Mouse (Mus musculus): ENCODE measurements around the gene Nbea. TPM values are rescaled to one million over a fixed set of nuclear protein-coding genes. Genes with fewer than 3 reads are reported as not detected.
"Not testable (repeated sequence)": the region's sequence is repeated elsewhere in the genome, so short reads cannot be mapped to it uniquely, and the experiment has no call there.

Gene Nbea
- total RNA-seq, 1 experiment from 2014 or later = 0.23 TPM

- no peak for ATAC-seq (ENCODE audit: extremely low read depth, insufficient number of reproducible peaks, low FRiP score, poor library complexity, severe bottlenecking)
These were observed 534.0 kb downstream of the Nbea start for GRCm38 (mm10) chr3:55649541-55649940.

GRCm38 (mm10) chr3:55648299-55648698 is 535.2 kb downstream of the Nbea start:
- ATAC-seq (ENCODE audit: extremely low read depth, insufficient number of reproducible peaks, low FRiP score, poor library complexity, severe bottlenecking) = no peak

- ATAC-seq (ENCODE audit: extremely low read depth, insufficient number of reproducible peaks, low FRiP score, poor library complexity, severe bottlenecking) = no peak
These were observed 536.3 kb downstream of the Nbea start for GRCm38 (mm10) chr3:55647176-55647575.

DNA sequence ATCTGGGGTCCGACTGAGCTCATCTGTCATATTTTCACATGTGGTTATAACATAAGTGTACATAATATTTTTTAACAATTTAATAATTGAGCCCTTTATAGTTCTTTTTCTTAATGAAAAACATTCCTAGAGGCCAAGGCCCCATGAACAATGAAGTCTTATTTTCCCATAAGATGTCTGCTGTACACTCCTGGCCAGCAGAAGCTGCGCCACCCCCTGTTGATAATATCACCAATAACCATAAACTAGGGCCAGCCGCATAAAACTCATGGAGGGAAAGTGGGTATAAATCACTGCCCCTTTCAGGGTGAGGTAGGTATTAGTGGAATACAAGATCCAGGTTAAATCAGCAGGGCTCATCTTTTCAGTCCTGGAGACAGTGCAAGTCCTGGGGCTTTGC is 537.1 kb downstream of the Nbea start:
- no peak for ATAC-seq (ENCODE audit: extremely low read depth, insufficient number of reproducible peaks, low FRiP score, poor library complexity, severe bottlenecking)

DNA sequence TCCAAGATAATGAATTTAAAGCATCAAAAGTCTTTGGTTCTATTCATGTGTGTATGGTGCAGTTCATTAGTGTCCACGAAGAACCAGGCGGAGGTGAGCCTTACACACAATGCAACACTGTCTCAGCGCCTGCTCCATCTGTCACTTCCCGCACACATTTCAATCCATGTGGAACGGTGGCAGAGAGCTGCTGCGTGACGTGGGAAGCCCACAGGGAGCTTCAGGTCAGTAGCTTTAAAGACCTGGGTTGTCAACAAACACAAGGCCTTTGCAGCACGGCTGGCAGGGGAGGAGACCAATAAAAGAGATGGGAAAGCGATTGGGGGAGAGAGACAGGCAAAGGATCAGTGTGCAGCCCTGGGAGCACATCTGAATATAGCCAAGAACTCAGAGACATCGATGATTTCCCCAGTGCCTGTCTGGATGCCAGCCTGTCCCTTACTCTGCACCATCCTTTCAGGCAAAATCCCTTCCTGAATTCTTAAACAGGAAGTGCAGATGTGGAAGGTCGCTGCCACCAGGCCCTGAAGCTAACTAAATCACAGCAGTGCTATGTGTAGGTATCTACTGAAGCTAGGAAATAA is 539.4 kb downstream of the Nbea start:
- ATAC-seq (ENCODE audit: extremely low read depth, insufficient number of reproducible peaks, low FRiP score, poor library complexity, severe bottlenecking) = no peak

DNA sequence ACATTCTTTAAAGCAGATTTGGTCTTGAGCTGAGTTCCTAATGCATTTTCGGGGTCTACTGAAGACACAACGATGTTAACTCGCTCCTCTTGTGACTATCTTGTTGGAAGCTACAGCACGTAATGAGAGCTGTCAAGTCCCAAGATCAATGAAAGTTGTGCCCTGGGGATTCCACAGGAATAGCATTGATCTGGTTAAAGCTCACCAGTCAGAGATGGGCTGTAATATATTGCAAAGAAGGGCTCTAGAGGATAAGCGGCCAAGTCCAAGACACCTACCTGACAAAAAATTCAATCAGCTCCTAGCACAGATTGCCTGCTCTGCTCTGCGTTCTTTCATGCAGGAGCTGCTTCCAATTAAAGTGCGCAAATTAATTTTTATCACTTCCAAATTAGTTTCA is 545.8 kb downstream of the Nbea start:
- ATAC-seq (ENCODE audit: extremely low read depth, insufficient number of reproducible peaks, low FRiP score, poor library complexity, severe bottlenecking) = no peak

DNA sequence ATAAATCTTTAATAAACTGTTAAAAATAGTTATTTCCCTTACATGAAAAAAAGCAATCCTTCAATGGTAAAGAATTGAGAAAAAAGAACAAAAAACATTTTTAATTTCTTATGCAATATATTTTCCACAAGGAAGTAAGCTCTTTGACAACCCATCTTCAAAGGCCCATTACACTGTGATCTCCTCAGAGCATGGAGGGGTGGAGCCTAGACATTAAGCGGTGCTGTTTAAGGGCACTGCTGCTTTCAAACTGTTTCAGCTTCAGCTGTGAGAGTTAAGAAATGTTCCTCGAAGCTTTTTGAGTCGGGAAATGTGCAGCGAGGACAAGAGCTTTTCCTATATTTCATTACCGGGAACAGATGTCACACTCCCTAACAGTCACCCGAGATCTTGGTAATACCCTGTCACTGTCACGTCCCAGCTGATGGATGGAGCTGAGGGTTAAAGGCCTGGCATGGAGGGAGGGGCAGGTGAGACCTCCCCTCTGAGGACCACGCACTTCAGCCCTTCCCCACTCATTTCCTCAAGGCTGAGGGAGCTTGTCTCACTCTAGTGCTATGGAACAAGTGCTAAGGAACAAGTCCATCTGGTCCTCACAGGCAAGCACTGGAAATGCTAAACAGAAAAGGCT is 547.8 kb downstream of the Nbea start:
- ATAC-seq (ENCODE audit: extremely low read depth, insufficient number of reproducible peaks, low FRiP score, poor library complexity, severe bottlenecking) = no peak

DNA sequence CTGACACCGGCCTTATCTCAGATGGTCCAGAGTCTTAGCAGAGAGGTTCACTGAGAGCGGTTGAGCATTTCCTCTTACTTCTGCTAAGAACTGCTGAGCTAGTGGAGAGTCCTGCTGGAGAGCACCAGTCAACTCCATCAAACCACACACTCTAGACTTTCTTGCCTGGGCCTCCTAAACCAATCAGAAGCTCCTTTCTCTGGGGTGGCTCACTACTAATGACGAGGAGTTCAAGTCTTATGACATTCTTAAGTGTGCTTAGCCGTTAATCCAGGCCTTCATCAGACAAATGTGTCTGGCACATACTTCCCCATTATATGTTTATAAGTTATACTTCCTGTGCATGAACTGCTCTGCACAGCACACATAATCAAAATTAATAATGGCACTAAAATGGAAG is 556.4 kb downstream of the Nbea start:
- no peak for ATAC-seq (ENCODE audit: extremely low read depth, insufficient number of reproducible peaks, low FRiP score, poor library complexity, severe bottlenecking)

DNA sequence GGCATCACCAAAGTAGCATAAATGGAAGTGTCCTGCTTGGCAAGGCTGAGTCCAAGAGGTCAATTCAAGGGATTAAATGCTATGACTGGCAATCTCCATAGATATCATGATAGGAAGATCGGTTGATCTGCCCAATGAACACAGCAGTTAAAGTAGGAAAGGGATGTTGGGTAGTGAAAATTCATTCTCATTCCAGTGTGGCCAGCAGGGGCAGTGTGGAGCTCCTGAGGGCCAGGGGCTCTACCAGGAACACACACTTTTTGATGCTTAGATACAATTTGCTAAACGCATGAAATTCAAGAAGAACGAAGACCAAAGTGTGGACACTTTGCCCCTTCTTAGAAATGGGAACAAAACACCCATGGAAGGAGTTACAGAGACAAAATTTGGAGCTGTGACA is 561.5 kb downstream of the Nbea start:
- not testable (repeated sequence) for ATAC-seq (ENCODE audit: extremely low read depth, insufficient number of reproducible peaks, low FRiP score, poor library complexity, severe bottlenecking)

DNA sequence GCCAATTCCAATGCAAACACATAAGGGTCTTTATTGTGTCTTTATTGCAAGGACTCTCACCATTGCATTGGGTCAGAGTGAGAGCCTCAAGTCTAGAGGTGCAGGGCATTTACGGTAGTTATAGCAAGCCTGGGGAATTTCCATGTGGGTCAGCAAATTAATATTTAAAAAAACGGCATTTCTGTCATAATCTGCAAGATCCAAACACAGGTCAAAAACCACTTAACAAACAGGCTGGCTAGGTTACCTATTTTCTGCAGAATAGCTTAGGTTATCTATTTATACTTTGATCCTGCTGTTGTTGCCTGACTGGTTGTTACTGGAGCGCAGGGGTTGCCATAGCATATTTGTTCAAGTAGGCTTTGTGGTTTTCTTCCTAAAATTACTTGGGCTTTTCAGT is 565.1 kb downstream of the Nbea start:
- no peak for ATAC-seq (ENCODE audit: extremely low read depth, insufficient number of reproducible peaks, low FRiP score, poor library complexity, severe bottlenecking)

DNA sequence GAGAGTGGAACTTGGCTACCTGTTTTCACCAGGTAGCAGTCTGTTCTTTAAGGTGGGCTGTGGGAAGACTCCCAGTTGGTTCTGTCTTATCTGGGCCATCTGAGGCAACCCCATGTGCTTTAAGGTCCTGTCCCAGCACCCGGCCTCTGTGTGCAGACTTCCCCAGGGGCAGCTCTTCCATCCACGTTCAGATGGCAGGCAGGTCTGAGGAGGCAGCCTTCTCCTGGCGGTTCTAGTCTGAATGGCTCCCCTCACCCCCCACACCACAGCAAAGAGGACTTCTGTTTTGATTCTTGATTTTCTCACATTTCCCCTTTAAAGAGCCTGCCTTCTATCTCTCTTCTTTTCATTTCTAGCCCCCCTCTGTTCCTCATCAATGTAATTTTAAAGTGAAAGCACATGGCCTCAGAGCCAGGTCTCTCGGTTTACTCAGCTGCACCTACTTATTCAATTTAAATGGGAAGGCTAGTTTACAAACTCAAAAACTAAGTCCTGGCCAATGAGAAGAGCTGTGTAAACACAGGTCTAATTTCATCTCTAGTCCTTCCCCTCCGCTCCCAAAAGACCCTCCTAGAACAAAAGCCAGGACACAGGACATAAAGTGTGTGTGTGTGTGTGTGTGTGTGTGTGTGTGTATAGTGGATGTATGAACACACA is 570.9 kb downstream of the Nbea start:
- ATAC-seq (ENCODE audit: extremely low read depth, insufficient number of reproducible peaks, low FRiP score, poor library complexity, severe bottlenecking) = no peak

GRCm38 (mm10) chr3:55612023-55612422 is 571.5 kb downstream of the Nbea start:
- ATAC-seq (ENCODE audit: extremely low read depth, insufficient number of reproducible peaks, low FRiP score, poor library complexity, severe bottlenecking) = no peak

- ATAC-seq (ENCODE audit: extremely low read depth, insufficient number of reproducible peaks, low FRiP score, poor library complexity, severe bottlenecking) = no peak
These were observed 573.3 kb downstream of the Nbea start for GRCm38 (mm10) chr3:55610191-55610590.

DNA sequence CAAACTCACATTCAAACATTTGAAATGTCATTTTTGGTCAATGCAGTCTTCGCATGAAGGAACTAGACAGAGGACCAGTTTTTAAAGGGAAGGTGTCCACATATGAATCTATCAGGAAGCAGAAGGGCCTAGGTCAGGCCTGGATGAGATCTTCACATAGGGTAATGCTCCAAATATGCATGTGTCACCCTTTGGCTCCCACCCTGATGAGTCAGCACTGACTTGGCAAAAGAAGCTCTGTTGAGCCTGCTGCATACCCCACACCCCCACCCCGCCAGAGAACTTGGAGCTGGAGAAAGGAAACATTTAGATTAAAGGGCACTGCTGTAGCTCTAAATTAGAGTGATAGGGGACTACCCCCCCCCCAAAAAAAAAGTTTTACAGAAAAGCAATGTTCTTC is 583.2 kb downstream of the Nbea start:
- no peak for ATAC-seq (ENCODE audit: extremely low read depth, insufficient number of reproducible peaks, low FRiP score, poor library complexity, severe bottlenecking)

DNA sequence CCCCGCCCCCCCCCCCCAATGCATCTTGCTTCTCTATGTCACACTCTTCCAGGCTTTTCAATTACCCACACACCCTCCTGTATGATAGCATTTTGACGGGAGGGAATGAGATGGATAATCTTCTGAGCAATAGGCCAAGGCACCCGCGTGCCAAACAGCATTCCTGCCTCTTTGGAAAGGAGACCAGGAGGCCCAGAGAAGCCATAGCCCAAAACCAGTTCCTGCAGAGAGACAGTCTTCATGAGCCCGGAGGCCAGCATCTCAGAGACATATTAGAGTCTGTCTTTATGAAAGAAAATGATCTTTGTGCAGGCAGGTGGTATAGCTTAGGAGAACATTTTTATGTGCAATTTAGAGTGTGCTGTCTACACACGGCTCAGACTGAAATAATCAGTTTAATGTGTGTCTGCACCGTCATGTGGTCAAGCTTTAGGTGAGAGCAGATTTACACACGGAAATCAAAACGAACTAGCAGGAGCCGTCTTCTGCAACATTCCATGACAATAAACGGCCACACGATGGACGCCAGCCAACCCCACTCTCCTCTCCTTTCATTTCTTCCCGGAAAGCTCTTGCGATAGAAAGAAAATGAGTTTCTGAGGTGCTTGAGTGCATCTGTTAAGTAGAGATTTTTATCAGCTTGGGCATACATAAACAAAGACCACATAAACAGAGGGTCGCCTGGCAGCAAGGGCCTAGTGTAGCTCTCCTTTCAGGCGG is 584.0 kb downstream of the Nbea start:
- no peak for ATAC-seq (ENCODE audit: extremely low read depth, insufficient number of reproducible peaks, low FRiP score, poor library complexity, severe bottlenecking)

- no peak for ATAC-seq (ENCODE audit: extremely low read depth, insufficient number of reproducible peaks, low FRiP score, poor library complexity, severe bottlenecking)
These were observed 584.8 kb downstream of the Nbea start for GRCm38 (mm10) chr3:55598681-55599080.

GRCm38 (mm10) chr3:55593312-55593711 is 590.2 kb downstream of the Nbea start:
- ATAC-seq (ENCODE audit: extremely low read depth, insufficient number of reproducible peaks, low FRiP score, poor library complexity, severe bottlenecking) = no peak

GRCm38 (mm10) chr3:55590727-55591126 is 592.8 kb downstream of the Nbea start:
- no peak for ATAC-seq (ENCODE audit: extremely low read depth, insufficient number of reproducible peaks, low FRiP score, poor library complexity, severe bottlenecking)

GRCm38 (mm10) chr3:55590291-55590690 is 593.2 kb downstream of the Nbea start:
- ATAC-seq (ENCODE audit: extremely low read depth, insufficient number of reproducible peaks, low FRiP score, poor library complexity, severe bottlenecking) = no peak

- ATAC-seq (ENCODE audit: extremely low read depth, insufficient number of reproducible peaks, low FRiP score, poor library complexity, severe bottlenecking) = no peak
These were observed 594.0 kb downstream of the Nbea start for GRCm38 (mm10) chr3:55589402-55589944.
